Mouse (Mus musculus) liver, postnatal 0 days (tissue): ENCODE results near the gene Slc25a39. TPM values are rescaled to one million over a fixed set of nuclear protein-coding genes. Genes with fewer than 3 reads are reported as not detected.

Source experiments
- ATAC-seq: fragments of 200-750 bp; cut with Nextera tagmentation; 2 replicates; pipeline ENCODE4 v1.8.0; 2017; ENCODE audit warnings: mild to moderate bottlenecking, moderate library complexity
- DNase-seq: peaks from one replicate; pipeline ENCODE4 v3.0.0-alpha.2; 2016
- H3K27ac ChIP-seq: fragments of 300-500 bp; sonication (generic); 2 replicates; pipeline ENCODE4 v1.5.1; 2014; ENCODE audit warnings: antibody characterized with exemption, moderate library complexity, mild to moderate bottlenecking, low read depth
- H3K27me3 ChIP-seq: fragments of 300-500 bp; sonication (generic); 2 replicates; pipeline ENCODE4 v1.6.1; 2014; ENCODE audit warnings: low read length, control low read depth, mixed read lengths; ENCODE audit not compliant: insufficient read depth
- H3K36me3 ChIP-seq: fragments of 300-500 bp; sonication (generic); replicated peaks from 2 replicates; pipeline ENCODE4 v1.6.1; 2014; ENCODE audit warnings: mild to moderate bottlenecking, control low read depth, low read length, moderate library complexity, mixed read lengths; ENCODE audit not compliant: insufficient read depth
- H3K4me1 ChIP-seq: fragments of 300-500 bp; sonication (generic); 2 replicates; pipeline ENCODE4 v1.6.1; 2014; ENCODE audit warnings: antibody characterized with exemption, mild to moderate bottlenecking, control low read depth; ENCODE audit not compliant: insufficient read depth
- H3K4me2 ChIP-seq: fragments of 300-500 bp; sonication (generic); 2 replicates; pipeline ENCODE4 v1.6.1; 2014; ENCODE audit warnings: low read depth, mild to moderate bottlenecking, low read length, moderate library complexity, mixed read lengths
- H3K4me3 ChIP-seq: fragments of 300-500 bp; sonication (generic); 2 replicates; pipeline ENCODE4 v1.5.1; 2014; ENCODE audit warnings: low read depth, low read length
- H3K9ac ChIP-seq: fragments of 300-500 bp; sonication (generic); replicated peaks from 2 replicates; pipeline ENCODE4 v1.6.1; 2014; ENCODE audit warnings: mild to moderate bottlenecking, moderate library complexity
- H3K9me3 ChIP-seq: fragments of 300-500 bp; sonication (generic); 2 replicates; pipeline ENCODE4 v1.6.1; 2016; ENCODE audit warnings: mild to moderate bottlenecking, control low read depth, low read length, mixed read lengths
- CTCF ChIP-seq: sonication (generic); IDR thresholded peaks from 2 replicates; pipeline ENCODE4 v1.5.1; 2016; ENCODE audit warnings: antibody characterized with exemption, low read depth
- EP300 ChIP-seq: IDR thresholded peaks from 2 replicates; pipeline ENCODE4 v1.6.1; 2016; ENCODE audit warnings: antibody characterized with exemption, low read depth, mild to moderate bottlenecking
- WGBS: fragments of 180-500 bp; shearing (Covaris S2); extraction: QIAGEN DNeasy Blood & Tissue Kit; methylation state at CpG from one replicate; pipeline ENCODE4 v1.1.7; 2014; ENCODE audit not compliant: insufficient replicate concordance; 5-methylcytosine and 5-hydroxymethylcytosine counted together
- polyA plus RNA-seq: library from polyadenylated mRNA; unstranded; fragments of >200 nt; fragmentation: Nextera tagmentation; extraction: Ambion mirVana; gene quantifications from 2 replicates; pipeline ENCODE4 v1.2.1, GENCODE M21; 2015

Slc25a39 gene
- polyA plus RNA-seq, 1 experiment from 2014 or later = 510 TPM

DNA sequence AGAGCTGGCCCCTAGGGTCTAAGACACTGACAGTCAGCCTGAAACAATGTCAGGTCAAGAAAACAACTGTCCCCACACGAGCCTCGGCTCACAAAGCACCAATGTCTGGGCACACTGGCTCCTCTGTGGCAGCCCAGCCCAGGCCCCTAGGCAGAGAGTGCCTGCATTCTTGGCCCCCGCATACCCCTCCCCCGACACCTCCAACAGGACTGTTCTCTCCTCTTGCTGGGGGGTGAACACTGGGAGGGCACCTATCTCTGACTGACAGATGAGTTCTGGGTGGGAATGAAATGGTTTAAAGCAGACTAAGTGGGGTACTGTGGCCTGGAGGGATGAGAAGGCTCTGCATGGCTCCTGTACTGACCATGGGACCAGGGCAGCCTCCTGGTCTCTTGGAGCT lies 42.0 kb downstream of the Slc25a39 start:
- DNase-seq = peak; percentile 34
- WGBS = 61% methylated on average over 4 of the region's 4 CpGs
- H3K36me3 ChIP-seq = peaks cover 22% of the 10 kb centered on the region
- peak overlapping the region; percentile 95 for H3K27ac ChIP-seq
- TF ChIP-seq EP300 (0 out of 2 replicates have a peak, but pooled peaks have one; percentile 15), CTCF (no peak)
- peak overlapping the region; percentile 93 for H3K9ac ChIP-seq
- peaks cover 34% of the 10 kb centered on the region for H3K4me1 ChIP-seq
- H3K4me2 ChIP-seq = peak overlapping the region; percentile 61
- H3K27me3 ChIP-seq = peaks cover 3% of the 10 kb centered on the region; the same call in 1 of the 2 replicates
- no peak for ATAC-seq
- peak overlapping the region; percentile 66 for H3K4me3 ChIP-seq
- no peaks in the 10 kb centered on the region for H3K9me3 ChIP-seq

- H3K27ac ChIP-seq = peak overlapping the region; percentile 95
- ATAC-seq = peak; percentile 85
- peak overlapping the region; percentile 93 for H3K9ac ChIP-seq
- H3K4me3 ChIP-seq = peak overlapping the region; percentile 66
- WGBS = 47% methylated on average over 14 of the region's 14 CpGs
- peaks cover 31% of the 10 kb centered on the region for H3K36me3 ChIP-seq
- DNase-seq = peak; percentile 88
- H3K4me2 ChIP-seq = peak overlapping the region; percentile 61
- no peaks in the 10 kb centered on the region for H3K9me3 ChIP-seq
- no peak for TF ChIP-seq CTCF
- peak; percentile 98 for TF ChIP-seq EP300
- peaks cover 29% of the 10 kb centered on the region for H3K4me1 ChIP-seq
- H3K27me3 ChIP-seq = no peaks in the 10 kb centered on the region
These were observed 43.0 kb downstream of the Slc25a39 start for GRCm38 (mm10) chr11:102364570-102365371.

- ATAC-seq (peak; percentile 81), DNase-seq (peak; percentile 89)
- no peaks in the 10 kb centered on the region for H3K9me3 ChIP-seq
- H3K4me3 ChIP-seq = peak overlapping the region; percentile 66
- peak overlapping the region; percentile 82 for H3K4me2 ChIP-seq
- H3K36me3 ChIP-seq = peaks cover 43% of the 10 kb centered on the region
- H3K9ac ChIP-seq = peak overlapping the region; percentile 93
- H3K4me1 ChIP-seq = peaks cover 26% of the 10 kb centered on the region
- no peaks in the 10 kb centered on the region for H3K27me3 ChIP-seq
- H3K27ac ChIP-seq = peak overlapping the region; percentile 95
- WGBS = 16% methylated on average over 2 of the region's 2 CpGs
- TF ChIP-seq CTCF = 0 out of 2 replicates have a peak, but pooled peaks have one; percentile 12
- peak; percentile 98 for TF ChIP-seq EP300
These were observed 44.1 kb downstream of the Slc25a39 start for GRCm38 (mm10) chr11:102363623-102364022.

DNA sequence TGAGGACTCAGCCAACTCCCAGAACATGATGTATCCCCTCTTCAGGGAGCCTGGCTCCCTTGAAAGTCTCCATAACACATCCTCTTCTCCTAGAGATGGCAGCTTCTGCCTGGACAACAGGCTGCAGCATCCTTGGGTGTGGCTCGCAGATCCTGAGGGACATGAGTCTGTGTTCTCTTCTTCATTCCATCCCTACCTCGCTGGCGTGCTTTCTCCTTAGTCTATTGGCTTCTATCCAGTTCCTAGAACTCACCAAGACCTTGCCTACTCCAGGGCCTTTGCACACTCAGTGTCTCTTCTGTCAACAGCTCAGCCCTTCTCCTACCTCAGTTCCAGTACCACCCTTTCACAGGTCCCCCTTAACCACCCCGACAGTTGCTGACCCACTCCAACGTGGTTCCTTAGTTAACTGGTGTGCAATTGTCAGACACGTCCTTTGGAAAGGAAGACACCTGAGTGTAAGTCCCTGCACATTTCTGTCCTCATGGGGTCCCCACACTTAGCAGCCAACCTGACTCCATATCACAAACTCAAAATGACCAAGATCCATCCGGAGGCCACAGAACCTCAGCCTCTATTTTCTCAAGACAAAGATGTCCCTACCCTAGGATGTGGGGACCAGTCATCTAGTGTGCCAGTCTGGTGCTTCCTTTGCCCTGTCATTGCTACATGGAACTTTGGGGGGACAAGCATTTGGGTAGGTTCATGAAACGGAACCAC lies 45.8 kb downstream of the Slc25a39 start:
- H3K4me1 ChIP-seq = peaks cover 14% of the 10 kb centered on the region
- peak overlapping the region; percentile 66 for H3K4me3 ChIP-seq
- ATAC-seq (no peak), DNase-seq (no peak)
- H3K9ac ChIP-seq = peak overlapping the region; percentile 93
- TF ChIP-seq EP300 = no peak
- TF ChIP-seq CTCF = no peak
- peaks cover 59% of the 10 kb centered on the region for H3K36me3 ChIP-seq
- H3K4me2 ChIP-seq = peak overlapping the region; percentile 82
- 0 out of 2 replicates have a peak, but pooled peaks cover 5% of the 10 kb centered on the region for H3K27me3 ChIP-seq
- H3K27ac ChIP-seq = peak overlapping the region; percentile 95
- 78% methylated on average over 8 of the region's 8 CpGs for WGBS
- no peaks in the 10 kb centered on the region for H3K9me3 ChIP-seq

DNA sequence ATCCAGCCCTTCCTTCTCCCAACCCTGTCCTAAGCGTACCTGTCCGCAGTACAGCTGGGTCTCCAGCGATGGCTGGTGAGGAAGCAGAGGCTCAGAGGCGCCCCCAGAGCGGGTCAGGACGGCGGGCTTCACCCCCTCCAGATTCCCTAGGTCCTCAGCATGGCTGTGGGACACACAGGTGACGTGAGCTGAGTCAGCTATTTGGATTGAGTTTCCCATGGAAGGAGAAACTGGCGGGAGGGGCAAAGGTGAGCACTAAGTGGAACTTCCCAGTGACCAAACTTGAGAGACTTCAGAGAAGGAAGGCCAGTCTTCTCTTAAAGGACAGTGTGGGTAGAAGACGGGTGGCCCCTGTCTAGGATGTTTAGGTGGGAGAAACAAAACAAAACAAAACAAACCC lies 49.4 kb downstream of the Slc25a39 start:
- Histone ChIP-seq H3K4me2 (peak overlapping the region; percentile 82), H3K9me3 (no peaks in the 10 kb centered on the region), H3K4me1 (no peaks in the 10 kb centered on the region), H3K4me3 (peak overlapping the region; percentile 29), H3K27ac (peak overlapping the region; percentile 48; the same call in 1 of the 2 replicates), H3K9ac (peak overlapping the region; percentile 34; the same call in 1 of the 2 replicates), H3K36me3 (peaks cover 90% of the 10 kb centered on the region), H3K27me3 (0 out of 2 replicates have a peak, but pooled peaks cover 5% of the 10 kb centered on the region)
- DNase-seq (no peak), ATAC-seq (no peak)
- TF ChIP-seq CTCF (no peak), EP300 (no peak)
- WGBS = 70% methylated on average over 10 of the region's 10 CpGs
